Mouse (Mus musculus) myocyte (in vitro differentiated cells): ENCODE measurements around the gene Gm17359.

ENCODE experiments used
- CEBPB ChIP-seq: IDR thresholded peaks from 2 replicates; pipeline ENCODE4 v1.6.1; 2011; ENCODE audit warnings: mild to moderate bottlenecking, moderate library complexity; ENCODE audit not compliant: poor library complexity, insufficient read depth, severe bottlenecking
- E2F4 ChIP-seq: IDR thresholded peaks from one replicate; pipeline ENCODE4 v1.6.1; 2011; ENCODE audit warnings: mild to moderate bottlenecking, control low read depth, moderate library complexity; ENCODE audit not compliant: insufficient read depth
- MAX ChIP-seq: IDR thresholded peaks from one replicate; pipeline ENCODE4 v1.6.1; 2011; ENCODE audit warnings: low read depth, mild to moderate bottlenecking, control low read depth
- MYOG ChIP-seq, 3 experiments: IDR thresholded peaks; one replicate each; pipeline ENCODE4 v1.6.1; 2011; ENCODE audit warnings: control low read depth in 2 of 3, low read depth in 2 of 3, mild to moderate bottlenecking in 2 of 3; ENCODE audit not compliant: insufficient read length in 2 of 3, control insufficient read depth in 1 of 3, insufficient read depth in 1 of 3
- POLR2A ChIP-seq: IDR thresholded peaks from one replicate; pipeline ENCODE4 v1.6.1; 2011; ENCODE audit warnings: low read depth, mild to moderate bottlenecking, control low read depth, moderate library complexity; ENCODE audit not compliant: insufficient read length
- POLR2AphosphoS2 ChIP-seq: IDR thresholded peaks from one replicate; pipeline ENCODE4 v1.6.1; 2011; ENCODE audit warnings: low read depth, control low read depth; ENCODE audit not compliant: insufficient read length
- TCF12 ChIP-seq: IDR thresholded peaks from one replicate; pipeline ENCODE4 v1.6.1; 2011; ENCODE audit warnings: mild to moderate bottlenecking, control low read depth; ENCODE audit not compliant: poor library complexity, insufficient read depth, severe bottlenecking
- USF1 ChIP-seq: IDR thresholded peaks from one replicate; pipeline ENCODE4 v1.6.1; 2011; ENCODE audit warnings: low read depth, mild to moderate bottlenecking, control low read depth, moderate library complexity

DNA sequence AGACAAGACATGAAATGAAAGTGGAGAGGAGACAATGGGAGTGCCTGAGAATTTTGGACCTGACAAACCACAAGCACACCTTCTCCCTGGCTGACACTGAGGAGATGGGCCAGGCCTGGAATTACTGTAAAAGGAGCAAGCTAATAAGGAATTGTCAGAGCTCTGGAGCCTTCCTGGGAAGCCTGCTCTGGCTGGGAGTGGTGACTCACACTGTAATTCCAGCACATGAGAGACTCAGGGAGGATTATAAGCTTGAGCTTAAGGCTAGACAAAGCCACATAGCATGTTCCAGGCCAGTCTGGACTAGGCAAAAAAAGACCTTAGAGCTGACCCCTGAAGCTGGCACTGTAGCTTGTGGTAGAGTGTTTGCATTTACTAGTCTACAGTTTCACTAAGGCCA lies 24.6 kb upstream of the Gm17359 start:
- TF ChIP-seq POLR2AphosphoS2, result no peak
- TF ChIP-seq E2F4, result no peak
- no peak for TF ChIP-seq USF1
- no peak for TF ChIP-seq POLR2A
- no peak for TF ChIP-seq MYOG (IDR thresholded peaks at IDR 0.05; ENCODE audit: control insufficient read depth in 1 of 3, insufficient read depth in 1 of 3, insufficient read length in 2 of 3, low read depth in 2 of 3)
- TF ChIP-seq TCF12, result no peak
- TF ChIP-seq MAX, result no peak
- TF ChIP-seq CEBPB, result no peak
